Mouse (Mus musculus) hindbrain, postnatal 0 days (tissue): ENCODE results near the gene Ing5. TPM values are rescaled to one million over a fixed set of nuclear protein-coding genes. Genes with fewer than 3 reads are reported as not detected.

Experiments used
- ATAC-seq: fragments of 200-750 bp; cut with Nextera tagmentation; 2 replicates; pipeline ENCODE4 v1.8.0; 2017; ENCODE audit warnings: mild to moderate bottlenecking, moderate TSS enrichment, moderate library complexity
- DNase-seq: peaks from one replicate; pipeline ENCODE4 v3.0.0-alpha.2; 2015; ENCODE audit warnings: low spot score
- H3K27ac ChIP-seq: fragments of 300-500 bp; sonication (generic); 2 replicates; pipeline ENCODE4 v1.5.1; 2014; ENCODE audit warnings: mild to moderate bottlenecking
- H3K27me3 ChIP-seq: fragments of 300-500 bp; sonication (generic); 2 replicates; pipeline ENCODE4 v1.6.1; 2014; ENCODE audit warnings: low read length, mixed read lengths; ENCODE audit not compliant: insufficient read depth
- H3K36me3 ChIP-seq: fragments of 300-500 bp; sonication (generic); 2 replicates; pipeline ENCODE4 v1.6.1; 2014; ENCODE audit warnings: low read length, mixed read lengths; ENCODE audit not compliant: insufficient read depth
- H3K4me1 ChIP-seq: fragments of 300-500 bp; sonication (generic); 2 replicates; pipeline ENCODE4 v1.6.1; 2014; ENCODE audit warnings: antibody characterized with exemption, low read length, mixed read lengths; ENCODE audit not compliant: insufficient read depth
- H3K4me2 ChIP-seq: fragments of 300-500 bp; sonication (generic); 2 replicates; pipeline ENCODE4 v1.6.1; 2014; ENCODE audit warnings: low read depth, mild to moderate bottlenecking, low read length, moderate library complexity, mixed read lengths
- H3K4me3 ChIP-seq: fragments of 300-500 bp; sonication (generic); 2 replicates; pipeline ENCODE4 v1.5.1; 2014; ENCODE audit warnings: low read length
- H3K9ac ChIP-seq: fragments of 300-500 bp; sonication (generic); replicated peaks from 2 replicates; pipeline ENCODE4 v1.6.1; 2014; ENCODE audit warnings: mild to moderate bottlenecking, low read length, moderate library complexity, mixed read lengths
- H3K9me3 ChIP-seq: fragments of 300-500 bp; sonication (generic); 2 replicates; pipeline ENCODE4 v1.6.1; 2016; ENCODE audit warnings: low read length, mixed read lengths
- CTCF ChIP-seq: IDR thresholded peaks from 2 replicates; pipeline ENCODE4 v1.5.1; 2016; ENCODE audit warnings: antibody characterized with exemption, control low read depth, low read depth
- WGBS: fragments of 180-500 bp; shearing (Covaris S2); extraction: QIAGEN DNeasy Blood & Tissue Kit; methylation state at CpG from one replicate; pipeline ENCODE4 v1.1.7; 2014; 5-methylcytosine and 5-hydroxymethylcytosine counted together
- polyA plus RNA-seq: library from polyadenylated mRNA; unstranded; fragments of >200 nt; fragmentation: Nextera tagmentation; extraction: Ambion mirVana; gene quantifications from 2 replicates; pipeline ENCODE4 v1.2.1, GENCODE M21; 2015
- total RNA-seq: library from RNA; depleted of rRNA; stranded (reverse); fragments of >200 nt; gene quantifications from 2 replicates; pipeline ENCODE4 v1.2.3, GENCODE M21; 2014

Ing5 gene
- total and polyA plus RNA-seq, 2 experiments from 2014 or later = 7.0 to 9.9 TPM

GRCm38 (mm10) chr1:93764871-93765591, 38.7 kb upstream of the Ing5 start:
- Histone ChIP-seq H3K4me1 (no peaks in the 10 kb centered on the region), H3K9ac (no peak overlapping the region), H3K4me2 (no peak overlapping the region), H3K4me3 (no peak overlapping the region), H3K9me3 (no peaks in the 10 kb centered on the region), H3K27me3 (no peaks in the 10 kb centered on the region), H3K36me3 (0 out of 2 replicates have a peak, but pooled peaks cover 5% of the 10 kb centered on the region), H3K27ac (no peak overlapping the region)
- no peak for TF ChIP-seq CTCF
- 92% methylated on average over 9 of the region's 9 CpGs for WGBS
- no peak for ATAC-seq
- DNase-seq = no peak

GRCm38 (mm10) chr1:93767600-93767999, 36.2 kb upstream of the Ing5 start:
- WGBS = 97% methylated on average over 6 of the region's 6 CpGs
- H3K4me2 ChIP-seq = no peak overlapping the region
- DNase-seq (no peak), ATAC-seq (no peak)
- H3K9me3 ChIP-seq = no peaks in the 10 kb centered on the region
- H3K27ac ChIP-seq = no peak overlapping the region
- H3K36me3 ChIP-seq = 0 out of 2 replicates have a peak, but pooled peaks cover 9% of the 10 kb centered on the region
- H3K4me1 ChIP-seq = no peaks in the 10 kb centered on the region
- H3K9ac ChIP-seq = no peak overlapping the region
- no peak for TF ChIP-seq CTCF
- H3K4me3 ChIP-seq = no peak overlapping the region
- H3K27me3 ChIP-seq = no peaks in the 10 kb centered on the region

DNA sequence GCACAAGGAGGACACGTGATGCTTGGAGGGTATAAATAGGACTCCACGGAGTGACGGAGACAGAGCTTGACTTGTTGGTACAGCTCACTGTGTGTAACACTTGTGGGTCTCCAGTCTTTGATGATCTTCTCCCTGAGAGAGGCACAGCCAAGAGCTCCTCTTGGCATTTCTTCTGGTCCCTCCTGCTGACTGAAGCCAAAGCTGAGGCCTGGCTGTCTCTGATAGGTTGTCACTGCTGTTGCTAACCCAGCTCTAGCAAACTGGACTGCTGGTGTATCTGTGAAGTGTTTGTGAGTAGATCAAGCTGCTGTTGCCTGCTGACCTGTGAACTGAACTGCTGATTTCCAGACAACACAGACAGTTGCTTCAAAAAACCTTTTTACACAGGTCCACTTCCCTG, 33.9 kb upstream of the Ing5 start:
- no peak overlapping the region for H3K9ac ChIP-seq
- H3K4me1 ChIP-seq = no peaks in the 10 kb centered on the region
- H3K4me2 ChIP-seq = no peak overlapping the region
- no peak for TF ChIP-seq CTCF
- no peaks in the 10 kb centered on the region for H3K27me3 ChIP-seq
- H3K9me3 ChIP-seq = no peaks in the 10 kb centered on the region
- WGBS = 95% methylated on average over 3 of the region's 3 CpGs
- no peak for ATAC-seq
- no peak overlapping the region for H3K4me3 ChIP-seq
- H3K27ac ChIP-seq = no peak overlapping the region
- no peak for DNase-seq
- H3K36me3 ChIP-seq = peaks cover 25% of the 10 kb centered on the region; the same call in 1 of the 2 replicates

DNA sequence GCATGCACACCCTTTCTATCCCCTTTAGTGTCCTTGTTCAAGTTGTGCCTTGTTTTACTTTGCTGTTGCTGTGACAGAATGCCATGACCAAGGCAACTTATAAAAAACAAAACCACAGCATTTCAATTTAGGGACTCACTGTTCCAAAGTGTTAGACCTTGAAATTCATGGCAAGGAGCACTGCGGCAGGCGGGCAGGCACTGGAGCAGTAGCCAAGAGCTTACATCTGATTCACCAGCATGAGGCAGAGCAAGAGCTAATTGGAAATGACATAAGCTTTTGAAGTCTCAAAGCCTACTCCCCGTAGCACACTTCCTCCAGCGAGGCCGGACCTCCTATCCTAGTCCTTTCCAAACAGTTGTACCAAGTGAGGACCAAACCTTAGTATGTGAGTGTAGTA, 27.1 kb upstream of the Ing5 start:
- Histone ChIP-seq H3K36me3 (peaks cover 60% of the 10 kb centered on the region), H3K4me2 (no peak overlapping the region), H3K9me3 (no peaks in the 10 kb centered on the region), H3K4me3 (no peak overlapping the region), H3K4me1 (no peaks in the 10 kb centered on the region), H3K27me3 (no peaks in the 10 kb centered on the region), H3K9ac (no peak overlapping the region), H3K27ac (no peak overlapping the region)
- 92% methylated on average over 5 of the region's 5 CpGs for WGBS
- no peak for TF ChIP-seq CTCF
- ATAC-seq (no peak), DNase-seq (no peak)

DNA sequence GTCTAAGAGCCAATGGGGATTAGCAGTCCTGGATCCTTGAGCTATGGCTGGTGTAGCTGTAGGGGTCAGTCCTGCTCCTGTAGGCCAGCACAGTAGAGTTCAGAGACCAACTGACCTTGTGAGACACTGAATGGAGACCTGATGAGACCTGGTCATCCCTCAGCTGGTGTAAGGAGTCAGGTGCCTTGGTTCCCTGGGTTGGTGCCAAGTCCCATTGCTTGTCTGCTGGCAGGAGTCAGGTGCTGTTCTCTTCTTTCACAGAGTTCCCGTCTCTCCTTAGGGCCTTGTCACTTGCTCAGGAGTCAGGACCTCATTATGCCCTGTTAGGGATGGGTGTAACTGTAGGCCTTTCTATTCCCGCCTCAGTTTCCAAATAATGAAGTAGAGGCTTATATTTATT, 16.9 kb upstream of the Ing5 start:
- no peaks in the 10 kb centered on the region for H3K27me3 ChIP-seq
- no peak; the same call in 1 of the 2 replicates for ATAC-seq
- H3K9ac ChIP-seq = no peak overlapping the region
- no peaks in the 10 kb centered on the region for H3K4me1 ChIP-seq
- H3K4me2 ChIP-seq = no peak overlapping the region
- H3K9me3 ChIP-seq = no peaks in the 10 kb centered on the region
- H3K27ac ChIP-seq = no peak overlapping the region
- WGBS = 85% methylated on average over 2 of the region's 2 CpGs
- H3K4me3 ChIP-seq = no peak overlapping the region
- H3K36me3 ChIP-seq = peaks cover 55% of the 10 kb centered on the region
- no peak for TF ChIP-seq CTCF
- DNase-seq = no peak

- Histone ChIP-seq H3K36me3 (peaks cover 30% of the 10 kb centered on the region), H3K4me3 (no peak overlapping the region), H3K4me1 (no peaks in the 10 kb centered on the region), H3K4me2 (no peak overlapping the region), H3K27ac (no peak overlapping the region), H3K9ac (no peak overlapping the region), H3K27me3 (no peaks in the 10 kb centered on the region), H3K9me3 (no peaks in the 10 kb centered on the region)
- ATAC-seq (no peak), DNase-seq (no peak)
- no peak for TF ChIP-seq CTCF
- 97% methylated on average over 8 of the region's 8 CpGs for WGBS
Measured at GRCm38 (mm10) chr1:93794526-93794925, 9.2 kb upstream of the Ing5 start.

DNA sequence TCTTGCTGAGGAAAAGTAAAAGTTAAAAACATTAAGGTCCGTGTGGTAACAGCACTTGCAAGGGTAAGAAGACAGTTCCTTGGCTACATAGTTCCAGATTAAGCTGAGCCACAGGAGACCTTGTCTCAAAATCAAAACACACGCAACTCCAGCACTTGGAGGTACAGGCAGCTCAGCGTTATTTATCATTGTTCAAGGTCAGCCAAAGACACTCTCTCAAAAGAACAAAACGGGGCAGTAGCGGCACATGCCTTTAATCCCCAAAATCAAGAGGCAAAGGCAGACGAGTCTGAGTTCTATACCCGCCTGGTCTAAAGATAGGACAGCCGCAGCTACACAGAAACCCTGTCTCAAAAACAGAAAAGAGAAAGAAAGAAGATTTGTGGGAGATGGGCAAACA, 7.9 kb upstream of the Ing5 start:
- Histone ChIP-seq H3K9me3 (no peaks in the 10 kb centered on the region), H3K27ac (no peak overlapping the region), H3K4me2 (no peak overlapping the region), H3K9ac (no peak overlapping the region), H3K4me1 (no peaks in the 10 kb centered on the region), H3K36me3 (peaks cover 30% of the 10 kb centered on the region), H3K27me3 (no peaks in the 10 kb centered on the region), H3K4me3 (no peak overlapping the region)
- 85% methylated on average over 8 of the region's 8 CpGs for WGBS
- no peak for TF ChIP-seq CTCF
- DNase-seq = no peak
- no peak for ATAC-seq
